Mouse (Mus musculus) right cerebral cortex, adult 2 months (tissue): ENCODE measurements at regions not wholly inside any gene's neighbourhood (a gene's known extent, or its start where the extent isn't known, plus 50 kb on each side); places are given as distances from the start of the nearest gene placed in this dataset.
A peak's percentile ranks its signal among the peaks of the same experiment; 100 is the strongest.

Experiments used
- DNase-seq, 2 experiments: peaks; one replicate each; pipeline ENCODE4 v3.0.0; 2021 to 2022; ENCODE audit warnings: low spot score in 2 of 2

DNA sequence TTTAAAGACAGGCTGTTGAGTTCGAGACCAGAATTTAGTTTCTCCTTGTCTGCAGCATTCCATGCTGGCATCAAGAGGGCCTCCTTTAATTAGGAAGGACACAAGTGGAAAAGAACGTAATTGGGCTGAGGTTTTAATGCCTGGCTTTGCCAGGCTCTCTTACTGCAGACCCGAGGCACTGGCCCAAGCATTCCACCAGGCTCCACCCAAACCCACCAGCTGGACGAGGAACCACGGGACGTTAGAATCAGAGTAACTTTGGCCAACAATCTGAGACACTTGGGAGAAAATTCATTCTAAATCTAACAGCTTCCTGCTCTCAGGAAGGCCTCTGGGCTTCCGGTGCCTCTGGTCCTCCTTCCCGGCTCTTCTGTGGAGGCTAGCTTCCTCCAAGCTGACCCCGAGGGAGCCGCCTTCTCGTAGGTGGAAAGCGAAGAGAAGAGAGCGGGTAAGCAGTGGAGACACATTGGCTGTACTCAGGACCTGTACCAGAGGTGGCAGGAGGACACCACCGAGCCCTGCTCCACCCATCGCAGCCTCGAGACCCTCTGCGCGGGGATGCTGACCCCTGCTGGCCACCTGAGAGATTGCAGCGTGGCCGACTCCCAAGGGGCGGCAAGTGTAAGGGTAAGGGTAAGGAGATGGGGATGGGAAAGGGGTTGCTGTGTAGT is 105.5 kb downstream of the Tmem17 start:
- DNase-seq: peak; percentile 78 to 89

DNA sequence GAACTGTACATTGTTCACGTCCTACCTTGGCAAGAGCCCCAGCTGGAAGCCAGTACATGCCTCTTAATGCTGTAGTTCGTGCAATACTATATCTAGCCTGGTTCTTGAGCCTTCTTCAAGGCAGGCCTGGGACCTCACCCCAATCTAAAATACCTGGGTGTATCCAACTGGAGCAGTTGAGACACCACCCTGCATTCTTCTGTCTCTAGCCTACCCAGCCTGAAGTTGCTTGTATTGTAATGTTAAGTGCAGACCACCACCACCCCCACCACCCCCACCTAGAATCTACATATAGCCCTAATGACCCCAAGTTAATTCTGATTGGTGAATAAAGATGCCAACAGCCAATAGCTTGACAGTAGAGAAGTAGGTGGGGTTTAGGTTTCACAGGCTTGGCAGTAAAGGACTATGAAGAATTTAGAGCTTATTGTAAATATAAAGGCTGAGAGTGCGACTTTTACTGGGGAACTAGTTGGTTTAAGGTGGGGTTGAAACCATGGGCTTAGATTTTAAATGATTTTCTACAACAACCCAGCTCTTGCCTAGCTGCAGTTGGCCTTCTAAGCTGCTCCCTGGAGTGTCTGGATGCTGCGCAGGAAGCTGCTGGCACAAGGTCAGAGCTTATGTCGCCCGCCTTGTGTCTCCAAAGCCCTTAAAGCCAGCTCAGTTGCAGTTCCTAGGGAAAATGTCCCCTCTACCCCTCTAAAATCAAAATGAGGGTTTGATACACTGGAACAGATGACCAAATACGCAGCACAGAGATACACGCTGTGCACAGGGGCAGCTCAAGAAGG is 109.2 kb downstream of the Tmem17 start:
- DNase-seq: no peak

GRCm38 (mm10) chr11:22621868-22622267 is 110.0 kb downstream of the Tmem17 start:
- no peak for DNase-seq

DNA sequence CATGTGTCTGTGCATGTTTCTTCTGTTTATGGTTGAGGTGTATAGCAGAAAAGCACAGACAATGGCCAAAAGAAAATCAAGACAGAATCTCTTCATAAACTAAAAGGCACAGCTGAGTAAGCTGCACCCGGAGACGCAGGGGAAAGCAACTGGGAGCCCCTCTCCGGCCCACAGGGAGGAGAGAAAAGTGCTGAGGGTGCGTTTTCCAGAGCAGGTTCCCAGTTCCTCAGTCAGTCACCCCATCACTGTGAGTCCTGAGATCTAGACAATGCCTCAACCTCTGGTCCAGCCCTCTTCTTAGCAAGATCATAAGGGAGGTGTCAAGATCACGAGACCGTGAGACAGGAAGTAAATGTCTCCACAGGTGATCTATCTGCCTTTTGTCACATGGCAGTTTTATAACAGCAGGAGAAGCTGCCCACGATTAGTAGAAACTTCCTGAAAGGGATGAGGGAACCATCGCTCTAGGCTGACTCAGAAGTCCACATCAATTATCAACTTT is 110.7 kb downstream of the Tmem17 start:
- DNase-seq: no peak

DNA sequence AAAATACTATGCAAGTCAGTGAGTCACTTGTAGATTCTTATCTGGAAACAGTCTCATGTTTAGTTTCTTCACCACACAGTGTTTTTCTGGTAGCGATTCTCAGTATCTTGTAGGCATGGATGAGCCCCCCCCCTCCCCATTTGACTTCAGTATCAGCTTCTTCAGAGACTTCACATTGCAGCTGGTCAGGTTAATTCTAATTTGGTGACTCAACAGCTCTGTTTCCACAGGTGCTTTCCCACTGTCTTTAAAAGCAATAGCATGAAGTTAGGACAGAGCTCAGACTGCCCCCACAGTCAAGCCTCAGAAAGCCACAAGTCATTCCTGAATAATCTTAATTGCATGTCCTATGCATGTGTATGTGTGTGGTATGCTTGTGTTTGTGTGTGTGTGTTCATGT is 114.5 kb downstream of the Tmem17 start:
- no peak for DNase-seq

GRCm38 (mm10) chr11:22628497-22628896 is 116.6 kb downstream of the Tmem17 start:
- DNase-seq: no peak

DNA sequence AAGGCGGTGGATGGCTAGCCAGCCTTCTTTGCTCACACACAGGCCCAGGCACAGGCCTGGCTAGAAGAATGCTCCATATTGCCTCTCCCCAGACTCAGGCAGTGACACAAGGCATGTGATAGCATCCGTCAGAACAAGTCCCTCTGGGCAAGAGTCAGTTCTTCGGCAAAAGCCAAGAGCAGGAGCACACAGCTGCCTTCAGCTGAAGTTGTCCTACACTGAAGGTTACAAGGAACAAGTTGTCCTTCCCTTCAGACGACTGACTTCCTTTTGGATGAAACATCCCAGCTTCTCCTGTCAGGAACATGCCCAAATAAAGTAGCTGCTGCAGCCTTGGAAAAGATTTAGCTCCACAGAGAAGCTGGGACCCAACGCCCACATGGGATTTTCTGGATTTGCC is 117.1 kb downstream of the Tmem17 start:
- no peak for DNase-seq

- no peak for DNase-seq
Observed at GRCm38 (mm10) chr11:22629581-22629980, 117.7 kb downstream of the Tmem17 start.

DNA sequence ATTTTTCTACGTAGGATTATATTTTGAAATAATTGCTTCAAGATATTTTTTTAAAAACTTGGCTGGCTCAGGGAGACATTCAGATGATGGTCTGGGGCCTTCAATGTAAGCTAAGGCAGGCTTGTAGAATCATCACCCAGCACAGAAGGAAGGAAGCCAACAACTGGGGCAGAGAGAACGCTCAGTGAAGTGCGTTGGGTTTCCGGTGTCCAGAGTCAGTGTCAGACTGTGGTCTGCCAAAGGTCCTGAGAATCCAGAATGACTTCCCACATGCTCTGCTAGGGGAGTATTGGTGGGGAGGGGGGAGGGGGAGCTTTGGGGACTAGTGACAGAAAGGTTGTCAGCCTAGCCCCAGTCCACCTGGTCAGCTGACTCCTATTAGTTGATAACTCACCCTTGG is 118.1 kb downstream of the Tmem17 start:
- no peak for DNase-seq

GRCm38 (mm10) chr11:22630982-22631381 is 119.1 kb downstream of the Tmem17 start:
- DNase-seq: no peak

GRCm38 (mm10) chr11:22631606-22632313 is 119.9 kb downstream of the Tmem17 start:
- DNase-seq: no peak

GRCm38 (mm10) chr11:22632314-22632700 is 120.4 kb downstream of the Tmem17 start:
- no peak for DNase-seq

GRCm38 (mm10) chr11:22632988-22633387 is 121.1 kb downstream of the Tmem17 start:
- no peak for DNase-seq

DNA sequence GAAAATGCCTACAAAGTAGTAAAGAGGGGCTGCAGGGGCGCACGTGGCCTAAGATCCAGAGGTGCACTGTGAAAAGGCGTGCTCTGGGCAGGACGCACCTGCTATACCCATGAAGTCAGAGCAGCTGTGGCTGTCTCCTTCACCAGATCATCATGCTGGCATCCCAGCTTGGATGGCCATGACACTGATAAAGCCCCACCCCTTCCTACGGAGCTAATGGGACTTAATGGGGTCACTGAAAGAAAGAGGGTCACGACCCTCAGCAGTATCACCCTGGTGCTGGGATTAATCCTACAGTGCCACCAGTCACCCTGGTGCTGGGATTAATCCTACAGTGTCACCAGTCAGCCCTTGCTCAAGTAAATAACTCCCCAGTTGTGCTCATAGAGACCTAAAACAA is 122.1 kb downstream of the Tmem17 start:
- no peak for DNase-seq

DNA sequence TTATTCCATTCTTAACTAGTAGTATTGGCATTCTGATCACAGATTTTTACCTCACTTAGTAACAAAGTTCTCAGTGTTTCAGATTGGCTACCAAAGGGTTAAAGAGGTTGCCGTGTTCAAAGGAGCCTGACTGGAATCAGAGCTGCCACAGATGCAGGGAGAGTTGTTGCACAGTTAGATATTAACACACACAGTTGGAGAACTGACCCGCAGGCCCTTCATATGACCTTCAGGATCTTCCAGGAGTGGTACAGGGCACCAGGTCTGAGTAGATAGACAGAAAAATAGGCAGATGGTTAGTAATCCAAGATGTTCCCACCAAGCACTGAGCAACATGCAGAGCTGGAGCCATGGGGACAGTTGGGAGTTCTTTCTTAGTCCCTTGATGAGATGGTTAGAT is 123.1 kb downstream of the Tmem17 start:
- DNase-seq: no peak

DNA sequence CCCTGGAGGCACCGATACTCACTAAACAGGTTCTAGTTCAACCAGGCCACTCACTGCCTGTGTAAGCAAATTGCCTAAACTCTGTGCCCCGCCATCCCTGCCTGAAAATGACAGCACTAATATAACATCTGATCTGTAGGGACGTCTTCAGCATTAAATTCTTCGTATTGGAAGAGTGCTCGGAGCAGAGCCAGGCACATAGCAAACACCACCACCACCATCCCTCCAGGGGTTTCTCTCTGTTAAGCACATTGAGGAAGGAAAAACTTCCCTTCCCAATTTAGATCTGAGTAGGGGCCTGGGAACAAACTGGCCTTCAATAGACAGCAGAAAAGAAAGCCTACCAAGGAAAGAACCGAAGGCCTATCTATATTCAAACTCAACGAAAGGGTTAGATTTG is 124.4 kb downstream of the Tmem17 start:
- no peak for DNase-seq

GRCm38 (mm10) chr11:22636761-22637557 is 125.1 kb downstream of the Tmem17 start:
- DNase-seq: no peak

DNA sequence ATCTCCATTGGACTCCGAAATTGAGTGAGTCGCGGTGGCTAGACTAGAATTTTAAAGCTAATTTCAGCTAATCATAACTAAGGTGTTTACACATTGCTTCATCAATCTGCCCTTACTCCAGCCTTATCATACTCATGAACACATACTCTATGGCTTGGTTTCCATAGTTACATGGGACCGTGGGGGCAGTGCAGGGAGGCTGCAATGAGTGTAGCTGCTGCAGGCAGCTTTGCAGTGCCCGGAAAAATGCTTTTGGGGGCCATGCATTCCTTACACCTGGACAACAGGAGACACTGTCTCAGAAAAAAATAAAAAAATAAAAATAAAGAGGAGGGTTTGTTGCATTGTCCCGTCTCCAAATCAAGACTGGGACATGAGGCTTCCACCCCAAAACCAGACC is 126.3 kb downstream of the Tmem17 start:
- DNase-seq: peak in 1 of 2 experiments; percentile 57

- DNase-seq: no peak
Observed at GRCm38 (mm10) chr11:22638700-22639099, 126.8 kb downstream of the Tmem17 start.

- DNase-seq: no peak
Observed at GRCm38 (mm10) chr11:22640371-22640990, 128.6 kb downstream of the Tmem17 start.

DNA sequence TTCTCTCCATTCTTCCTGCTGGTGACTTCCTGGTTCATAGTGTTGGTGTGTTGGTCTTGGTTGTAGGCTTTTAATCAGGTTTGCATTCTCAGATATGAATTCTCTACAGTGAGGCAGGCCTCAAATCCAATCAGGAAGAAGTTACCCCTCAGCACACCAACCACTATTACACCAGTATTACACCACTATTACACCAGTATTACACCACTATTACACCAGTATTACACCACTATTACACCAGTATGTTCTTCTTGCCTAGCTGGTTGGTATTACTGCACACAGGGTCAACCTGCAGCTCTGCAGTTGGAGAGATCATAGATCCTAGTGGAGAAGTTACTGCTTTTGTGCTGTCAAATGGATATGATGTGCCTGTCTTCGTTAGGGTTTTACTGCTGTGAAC is 129.6 kb downstream of the Tmem17 start:
- no peak for DNase-seq
